Mouse (Mus musculus): ENCODE data around the gene Sytl3. TPM values are rescaled to one million over a fixed set of nuclear protein-coding genes. Genes with fewer than 3 reads are reported as not detected.
"Not testable (repeated sequence)": the region's sequence is repeated elsewhere in the genome, so short reads cannot be mapped to it uniquely, and the experiment has no call there.

The Sytl3 gene
- polyA plus RNA-seq, 1 experiment from 2014 or later, result 0.42 TPM

- H3K4me2 ChIP-seq; H3K27ac ChIP-seq; H3K27me3 ChIP-seq; H3K9me3 ChIP-seq; ATAC-seq (ENCODE audit: insufficient number of reproducible peaks, low FRiP score, low TSS enrichment, low read depth); H3K36me3 ChIP-seq; H3K4me1 ChIP-seq; H3K4me3 ChIP-seq; H3K9ac ChIP-seq: not testable (repeated sequence)
- 35% methylated on average over 2 of the region's 8 CpGs for WGBS
Measured at GRCm38 (mm10) chr17:6702625-6703221, 43.8 kb downstream of the Sytl3 start.

GRCm38 (mm10) chr17:6703381-6704270 is 44.7 kb downstream of the Sytl3 start:
- H3K4me3 ChIP-seq; H3K9ac ChIP-seq; H3K4me1 ChIP-seq; H3K9me3 ChIP-seq; H3K27me3 ChIP-seq; H3K4me2 ChIP-seq; H3K36me3 ChIP-seq; ATAC-seq (ENCODE audit: insufficient number of reproducible peaks, low FRiP score, low TSS enrichment, low read depth); H3K27ac ChIP-seq: not testable (repeated sequence)
- WGBS, result 56% methylated on average over 9 of the region's 9 CpGs

GRCm38 (mm10) chr17:6706448-6706847 is 47.6 kb downstream of the Sytl3 start:
- H3K27ac ChIP-seq; H3K9ac ChIP-seq; H3K4me2 ChIP-seq; H3K36me3 ChIP-seq; H3K27me3 ChIP-seq; ATAC-seq (ENCODE audit: insufficient number of reproducible peaks, low FRiP score, low TSS enrichment, low read depth); H3K4me3 ChIP-seq; H3K9me3 ChIP-seq; H3K4me1 ChIP-seq: not testable (repeated sequence)
- WGBS, result 84% methylated on average over 5 of the region's 5 CpGs

- not testable (repeated sequence) for H3K9ac ChIP-seq; H3K4me3 ChIP-seq; H3K36me3 ChIP-seq; ATAC-seq (ENCODE audit: insufficient number of reproducible peaks, low FRiP score, low TSS enrichment, low read depth); H3K4me1 ChIP-seq; H3K9me3 ChIP-seq; H3K27me3 ChIP-seq; H3K4me2 ChIP-seq; H3K27ac ChIP-seq
- WGBS, result 85% methylated on average over 5 of the region's 5 CpGs
Measured at GRCm38 (mm10) chr17:6707422-6707821, 48.5 kb downstream of the Sytl3 start.

- H3K4me2 ChIP-seq; ATAC-seq (ENCODE audit: insufficient number of reproducible peaks, low FRiP score, low TSS enrichment, low read depth); H3K4me3 ChIP-seq; H3K4me1 ChIP-seq; H3K27me3 ChIP-seq; H3K9me3 ChIP-seq; H3K9ac ChIP-seq; H3K36me3 ChIP-seq; H3K27ac ChIP-seq: not testable (repeated sequence)
- 63% methylated on average over 2 of the region's 2 CpGs for WGBS
Measured at GRCm38 (mm10) chr17:6708194-6708593, 49.3 kb downstream of the Sytl3 start.

- H3K27me3 ChIP-seq; H3K4me3 ChIP-seq; H3K9ac ChIP-seq; H3K36me3 ChIP-seq; H3K27ac ChIP-seq; ATAC-seq (ENCODE audit: insufficient number of reproducible peaks, low FRiP score, low TSS enrichment, low read depth); H3K4me2 ChIP-seq; H3K4me1 ChIP-seq; H3K9me3 ChIP-seq: not testable (repeated sequence)
- 59% methylated on average over 2 of the region's 2 CpGs for WGBS
Measured at GRCm38 (mm10) chr17:6713483-6713882, 54.6 kb downstream of the Sytl3 start.

- ATAC-seq (ENCODE audit: insufficient number of reproducible peaks, low FRiP score, low TSS enrichment, low read depth); H3K4me2 ChIP-seq; H3K4me1 ChIP-seq; H3K9me3 ChIP-seq; H3K27ac ChIP-seq; H3K36me3 ChIP-seq; H3K27me3 ChIP-seq; H3K9ac ChIP-seq; H3K4me3 ChIP-seq: not testable (repeated sequence)
- WGBS, result 76% methylated on average over 8 of the region's 8 CpGs
Measured at GRCm38 (mm10) chr17:6713944-6714343, 55.1 kb downstream of the Sytl3 start.

- ATAC-seq (ENCODE audit: insufficient number of reproducible peaks, low FRiP score, low TSS enrichment, low read depth), result no peak
- WGBS, result 90% methylated on average over 12 of the region's 12 CpGs
- H3K4me1 ChIP-seq, result peaks cover 4% of the 10 kb centered on the region
- no peaks in the 10 kb centered on the region for H3K9me3 ChIP-seq
- H3K4me3 ChIP-seq, result no peak overlapping the region
- H3K27ac ChIP-seq, result no peak overlapping the region
- H3K27me3 ChIP-seq, result no peaks in the 10 kb centered on the region
- H3K4me2 ChIP-seq, result no peak overlapping the region
- H3K9ac ChIP-seq, result no peak overlapping the region
- H3K36me3 ChIP-seq, result no peaks in the 10 kb centered on the region
Measured at GRCm38 (mm10) chr17:6727996-6728610, 69.2 kb downstream of the Sytl3 start.

GRCm38 (mm10) chr17:6729244-6729742 is 70.4 kb downstream of the Sytl3 start:
- H3K9me3 ChIP-seq, result no peaks in the 10 kb centered on the region
- no peak for ATAC-seq (ENCODE audit: insufficient number of reproducible peaks, low FRiP score, low TSS enrichment, low read depth)
- no peak overlapping the region for H3K9ac ChIP-seq
- H3K27me3 ChIP-seq, result no peaks in the 10 kb centered on the region
- no peak overlapping the region for H3K27ac ChIP-seq
- 24% methylated on average over 6 of the region's 6 CpGs for WGBS
- no peak overlapping the region for H3K4me3 ChIP-seq
- no peaks in the 10 kb centered on the region for H3K36me3 ChIP-seq
- H3K4me1 ChIP-seq, result peaks cover 4% of the 10 kb centered on the region
- no peak overlapping the region for H3K4me2 ChIP-seq

GRCm38 (mm10) chr17:6731132-6731531 is 72.2 kb downstream of the Sytl3 start:
- peaks cover 4% of the 10 kb centered on the region for H3K4me1 ChIP-seq
- no peaks in the 10 kb centered on the region for H3K27me3 ChIP-seq
- no peak overlapping the region for H3K4me2 ChIP-seq
- H3K27ac ChIP-seq, result no peak overlapping the region
- H3K4me3 ChIP-seq, result no peak overlapping the region
- H3K36me3 ChIP-seq, result no peaks in the 10 kb centered on the region
- WGBS, result 74% methylated on average over 8 of the region's 8 CpGs
- H3K9me3 ChIP-seq, result no peaks in the 10 kb centered on the region
- ATAC-seq (ENCODE audit: insufficient number of reproducible peaks, low FRiP score, low TSS enrichment, low read depth), result no peak
- no peak overlapping the region for H3K9ac ChIP-seq

GRCm38 (mm10) chr17:6731634-6732033 is 72.7 kb downstream of the Sytl3 start:
- ATAC-seq (ENCODE audit: insufficient number of reproducible peaks, low FRiP score, low TSS enrichment, low read depth), result no peak

GRCm38 (mm10) chr17:6732665-6733064 is 73.8 kb downstream of the Sytl3 start:
- H3K36me3 ChIP-seq, result peaks cover 2% of the 10 kb centered on the region
- H3K9ac ChIP-seq, result no peak overlapping the region
- H3K4me2 ChIP-seq, result no peak overlapping the region
- 94% methylated on average over 4 of the region's 4 CpGs for WGBS
- no peak for ATAC-seq (ENCODE audit: insufficient number of reproducible peaks, low FRiP score, low TSS enrichment, low read depth)
- no peak overlapping the region for H3K27ac ChIP-seq
- H3K9me3 ChIP-seq, result no peaks in the 10 kb centered on the region
- no peaks in the 10 kb centered on the region for H3K27me3 ChIP-seq
- peaks cover 6% of the 10 kb centered on the region for H3K4me1 ChIP-seq
- H3K4me3 ChIP-seq, result no peak overlapping the region

More at GRCm38 (mm10) chr17:6731634-6732033, 72.7 kb downstream of the Sytl3 start:
- Histone ChIP-seq H3K4me2 (no peak overlapping the region), H3K4me3 (no peak overlapping the region), H3K27me3 (no peaks in the 10 kb centered on the region), H3K4me1 (peaks cover 4% of the 10 kb centered on the region), H3K27ac (no peak overlapping the region), H3K36me3 (no peaks in the 10 kb centered on the region), H3K9me3 (no peaks in the 10 kb centered on the region), H3K9ac (no peak overlapping the region)
- 84% methylated on average over 12 of the region's 12 CpGs for WGBS

Measured in limb, embryonic 15.5 days (tissue).